Mouse (Mus musculus) kidney, embryonic 14.5 days (tissue): ENCODE measurements at regions not wholly inside any gene's neighbourhood (a gene's known extent, or its start where the extent isn't known, plus 50 kb on each side); places are given as distances from the start of the nearest gene placed in this dataset.
"Not testable (repeated sequence)": the region's sequence is repeated elsewhere in the genome, so short reads cannot be mapped to it uniquely, and the experiment has no call there.

Experiments
- ATAC-seq: fragments of 200-750 bp; cut with Nextera tagmentation; 2 replicates; pipeline ENCODE4 v1.8.0; 2017; ENCODE audit warnings: moderate number of reproducible peaks, mild to moderate bottlenecking, moderate TSS enrichment, moderate library complexity; ENCODE audit not compliant: low FRiP score, low TSS enrichment
- H3K27ac ChIP-seq: fragments of 300-500 bp; sonication (generic); 2 replicates; pipeline ENCODE4 v1.5.1; 2014; ENCODE audit warnings: low read depth, mild to moderate bottlenecking, low read length, moderate library complexity, mixed read lengths
- H3K27me3 ChIP-seq: fragments of 300-500 bp; sonication (generic); 2 replicates; pipeline ENCODE4 v1.6.1; 2014; ENCODE audit warnings: mild to moderate bottlenecking, low read length; ENCODE audit not compliant: control insufficient read depth, insufficient read depth
- H3K36me3 ChIP-seq: fragments of 300-500 bp; sonication (generic); 2 replicates; pipeline ENCODE4 v1.6.1; 2014; ENCODE audit warnings: low read length, mixed read lengths; ENCODE audit not compliant: control insufficient read depth, insufficient read depth
- H3K4me1 ChIP-seq: fragments of 300-500 bp; sonication (generic); 2 replicates; pipeline ENCODE4 v1.6.1; 2014; ENCODE audit warnings: low read length, mixed read lengths; ENCODE audit not compliant: control insufficient read depth, insufficient read depth
- H3K4me2 ChIP-seq: fragments of 300-500 bp; sonication (generic); replicated peaks from 2 replicates; pipeline ENCODE4 v1.6.1; 2014; ENCODE audit warnings: low read depth, mild to moderate bottlenecking, low read length
- H3K4me3 ChIP-seq: fragments of 300-500 bp; sonication (generic); 2 replicates; pipeline ENCODE4 v1.5.1; 2014; ENCODE audit warnings: mild to moderate bottlenecking, low read length
- H3K9ac ChIP-seq: fragments of 300-500 bp; sonication (generic); 2 replicates; pipeline ENCODE4 v1.6.1; 2014; ENCODE audit warnings: low read depth, mild to moderate bottlenecking, low read length, moderate library complexity
- H3K9me3 ChIP-seq: fragments of 300-500 bp; sonication (generic); 2 replicates; pipeline ENCODE4 v1.6.1; 2016; ENCODE audit warnings: low read length; ENCODE audit not compliant: control insufficient read depth
- WGBS: fragments of 180-500 bp; shearing (Covaris S2); extraction: QIAGEN DNeasy Blood & Tissue Kit; methylation state at CpG from one replicate; pipeline ENCODE4 v1.1.7; 2014; 5-methylcytosine and 5-hydroxymethylcytosine counted together

DNA sequence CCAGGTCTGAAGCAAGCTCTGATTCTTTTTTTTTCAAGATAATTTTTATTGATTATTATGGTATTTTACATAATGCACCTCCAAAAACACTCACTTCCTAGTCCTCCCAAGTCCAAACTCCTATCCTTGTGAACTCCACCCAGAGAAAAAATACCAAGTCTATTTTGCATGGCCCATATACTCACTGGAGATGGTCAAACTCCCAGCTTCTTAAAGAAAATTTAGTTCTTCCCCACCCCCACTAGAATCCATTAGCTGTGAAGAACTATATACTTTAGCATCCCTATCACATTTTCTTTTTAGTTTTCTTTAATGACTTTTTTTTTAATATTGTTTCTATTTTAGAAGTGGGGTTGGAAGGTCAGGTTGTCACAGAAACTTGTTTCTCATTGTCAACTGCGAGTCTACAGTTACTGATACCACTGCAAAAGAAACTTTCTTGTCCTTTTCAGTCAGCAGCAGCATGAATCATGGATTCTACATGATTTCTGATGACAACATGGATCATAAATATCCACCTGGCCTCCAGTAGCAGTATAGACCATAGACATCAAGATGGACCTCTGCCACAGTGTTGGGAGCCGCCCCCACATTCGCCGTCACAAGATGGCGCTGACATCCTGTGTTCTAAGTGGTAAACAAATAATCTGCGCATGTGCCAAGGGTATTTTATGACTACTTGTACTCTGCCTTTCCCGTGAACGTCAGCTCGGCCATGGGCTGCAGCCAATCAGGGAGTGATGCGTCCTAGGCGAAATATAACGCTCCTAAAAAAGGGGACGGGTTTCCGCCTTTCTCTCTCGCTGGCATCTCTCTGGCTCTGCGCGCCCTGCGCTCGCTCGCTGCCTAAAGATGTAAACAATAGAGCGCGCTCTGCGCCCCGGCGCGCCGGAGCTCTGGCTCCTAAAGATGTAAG lies 69.0 kb downstream of the Pgr15l start:
- H3K4me2 ChIP-seq, H3K9ac ChIP-seq, H3K27ac ChIP-seq, H3K4me1 ChIP-seq, H3K36me3 ChIP-seq, H3K27me3 ChIP-seq, H3K9me3 ChIP-seq: not testable (repeated sequence)
- H3K4me3 ChIP-seq: peak overlapping the region; percentile 16; the same call in 1 of the 2 replicates
- WGBS: 58% methylated on average over 16 of the region's 27 CpGs
- peak; percentile 60; the same call in 1 of the 2 replicates for ATAC-seq

DNA sequence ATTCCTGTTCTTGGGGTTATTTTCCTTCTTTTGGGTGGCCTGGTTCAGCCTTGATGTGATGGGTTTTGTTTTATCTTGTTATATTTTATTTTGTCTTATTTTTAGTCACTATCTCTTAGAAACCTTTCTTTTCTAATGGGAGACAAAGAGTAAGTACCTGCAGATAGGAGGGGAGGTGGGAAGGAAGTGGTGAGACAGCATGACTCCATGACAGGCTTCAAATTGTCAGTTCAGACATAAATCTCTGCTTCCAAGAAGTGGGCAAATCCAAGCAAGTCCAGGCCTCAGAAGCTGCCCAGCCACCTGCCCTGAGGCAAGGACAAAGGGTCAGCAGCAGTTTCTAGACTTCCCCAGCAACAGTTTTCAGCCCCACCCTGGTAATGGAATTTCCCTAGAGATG lies 69.8 kb downstream of the Pgr15l start:
- Histone ChIP-seq H3K4me1 (no peaks in the 10 kb centered on the region), H3K27me3 (no peaks in the 10 kb centered on the region), H3K27ac (no peak overlapping the region), H3K4me3 (peak overlapping the region; percentile 16; the same call in 1 of the 2 replicates), H3K4me2 (peak overlapping the region; percentile 19; the same call in 1 of the 2 replicates), H3K9me3 (no peaks in the 10 kb centered on the region), H3K9ac (no peak overlapping the region), H3K36me3 (no peaks in the 10 kb centered on the region)
- no peak for ATAC-seq

DNA sequence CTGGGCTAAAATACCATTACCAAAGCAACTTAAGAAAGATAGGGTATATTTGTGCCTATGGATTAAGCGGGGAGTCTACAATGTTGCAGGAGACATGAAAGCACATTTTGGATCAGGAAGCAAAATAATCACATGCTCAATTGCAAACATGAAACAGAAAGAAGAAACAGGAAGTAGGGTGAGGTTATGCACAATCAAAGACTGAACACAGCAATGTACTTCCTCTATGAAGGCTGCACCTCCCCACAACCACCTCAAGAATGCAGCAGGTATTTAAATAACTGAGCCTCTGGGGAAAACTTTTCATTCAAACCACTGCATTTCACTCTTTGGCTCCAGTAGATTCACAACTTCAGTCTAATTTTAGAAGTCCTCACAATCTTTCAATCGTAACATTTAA lies 83.8 kb downstream of the Pgr15l start:
- no peak for ATAC-seq
- H3K36me3 ChIP-seq: no peaks in the 10 kb centered on the region
- H3K4me1 ChIP-seq: no peaks in the 10 kb centered on the region
- no peaks in the 10 kb centered on the region for H3K9me3 ChIP-seq
- no peak overlapping the region for H3K4me3 ChIP-seq
- H3K9ac ChIP-seq: no peak overlapping the region
- no peaks in the 10 kb centered on the region for H3K27me3 ChIP-seq
- H3K4me2 ChIP-seq: no peak overlapping the region
- no peak overlapping the region for H3K27ac ChIP-seq
- WGBS: 91% methylated on average over 2 of the region's 2 CpGs
